Mouse (Mus musculus): ENCODE measurements at regions not wholly inside any gene's neighbourhood (a gene's known extent, or its start where the extent isn't known, plus 50 kb on each side); places are given as distances from the start of the nearest gene placed in this dataset.

DNA sequence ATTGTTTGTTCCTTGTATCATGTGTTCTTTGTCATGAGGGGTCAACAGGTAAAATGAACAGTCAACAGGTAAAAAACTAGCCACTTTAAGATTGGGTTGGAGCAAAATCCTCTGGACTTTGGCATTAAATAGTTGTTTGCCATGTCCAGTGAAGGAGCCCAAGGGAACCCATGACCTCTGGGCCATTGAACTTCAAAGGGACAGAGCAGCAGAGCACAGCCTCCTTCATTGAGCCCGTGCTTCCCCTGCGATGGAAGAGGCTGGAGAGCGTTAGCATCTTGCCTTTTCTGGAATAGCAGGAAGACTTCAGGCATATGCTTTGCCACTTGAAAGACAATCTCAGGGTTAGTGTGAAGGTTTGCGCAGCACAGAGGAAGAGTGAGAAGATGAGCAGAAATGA is 320.4 kb upstream of the Id2 start:
- Histone ChIP-seq H3K27me3 (ENCODE audit: control insufficient read depth, insufficient read depth, low read length) (no peaks in the 10 kb centered on the region), H3K4me3 (ENCODE audit: low read depth, low read length) (no peak overlapping the region), H3K9me3 (ENCODE audit: control insufficient read depth, low read depth, low read length) (no peaks in the 10 kb centered on the region), H3K4me1 (ENCODE audit: control insufficient read depth, insufficient read depth, low read length) (peaks cover 10% of the 10 kb centered on the region; the same call in 1 of the 2 replicates), H3K9ac (replicated peaks; ENCODE audit: low read depth, low read length) (no peak overlapping the region), H3K27ac (ENCODE audit: low read length) (no peak overlapping the region), H3K4me2 (replicated peaks; ENCODE audit: low read depth, low read length) (no peak overlapping the region), H3K36me3 (ENCODE audit: control insufficient read depth, insufficient read depth, low read length) (no peaks in the 10 kb centered on the region)
- WGBS = 83% methylated on average over 4 of the region's 4 CpGs
- ATAC-seq (ENCODE audit: insufficient number of reproducible peaks, insufficient read depth, low FRiP score, low read depth) = no peak

DNA sequence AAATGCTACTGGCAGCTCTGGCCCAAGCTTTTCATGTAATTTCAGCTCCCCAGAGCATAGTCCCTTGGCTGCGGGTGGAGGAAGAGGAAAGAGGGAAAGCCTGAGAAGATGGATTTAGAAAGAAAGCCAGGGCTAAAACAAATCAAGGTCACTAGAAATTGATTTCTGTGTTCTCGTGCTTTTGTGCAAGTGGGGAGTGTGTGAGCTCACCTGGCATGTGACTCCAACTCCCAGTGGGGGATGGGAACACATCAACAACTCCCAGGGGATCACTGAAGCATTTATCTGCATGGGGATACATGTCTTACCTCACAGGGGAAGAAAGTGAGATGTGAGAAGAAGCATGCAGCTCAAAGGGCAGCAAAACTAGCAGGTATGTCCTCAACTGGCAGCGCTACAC is 319.6 kb upstream of the Id2 start:
- ATAC-seq (ENCODE audit: insufficient number of reproducible peaks, insufficient read depth, low FRiP score, low read depth) = no peak
- Histone ChIP-seq H3K4me2 (replicated peaks; ENCODE audit: low read depth, low read length) (no peak overlapping the region), H3K4me1 (ENCODE audit: control insufficient read depth, insufficient read depth, low read length) (peaks cover 10% of the 10 kb centered on the region; the same call in 1 of the 2 replicates), H3K4me3 (ENCODE audit: low read depth, low read length) (no peak overlapping the region), H3K9ac (replicated peaks; ENCODE audit: low read depth, low read length) (no peak overlapping the region), H3K27ac (ENCODE audit: low read length) (no peak overlapping the region), H3K9me3 (ENCODE audit: control insufficient read depth, low read depth, low read length) (no peaks in the 10 kb centered on the region), H3K27me3 (ENCODE audit: control insufficient read depth, insufficient read depth, low read length) (no peaks in the 10 kb centered on the region), H3K36me3 (ENCODE audit: control insufficient read depth, insufficient read depth, low read length) (no peaks in the 10 kb centered on the region)
- WGBS = 49% methylated on average over 3 of the region's 3 CpGs

DNA sequence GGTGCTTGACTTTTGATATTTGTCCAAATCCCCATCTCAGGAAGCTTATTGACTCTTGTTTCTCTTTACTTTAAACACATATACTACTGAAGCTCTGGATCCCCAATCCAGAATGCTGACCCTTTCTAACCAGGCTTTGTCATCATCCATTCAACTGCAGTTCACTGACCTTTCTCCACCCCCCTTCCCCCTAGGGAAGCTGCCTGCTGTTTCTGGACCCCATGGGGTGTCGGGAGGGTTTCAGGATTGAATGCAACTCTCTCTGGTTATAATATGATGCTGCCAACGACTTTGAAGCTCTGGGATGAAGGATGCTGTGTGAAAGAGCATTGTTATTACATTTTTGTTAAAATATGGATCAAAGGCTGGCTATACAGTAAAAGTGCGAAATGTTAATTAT is 318.7 kb upstream of the Id2 start:
- no peak for ATAC-seq (ENCODE audit: insufficient number of reproducible peaks, insufficient read depth, low FRiP score, low read depth)
- 48% methylated on average over 3 of the region's 3 CpGs for WGBS
- H3K9me3 ChIP-seq (ENCODE audit: control insufficient read depth, low read depth, low read length) = no peaks in the 10 kb centered on the region
- H3K4me3 ChIP-seq (ENCODE audit: low read depth, low read length) = no peak overlapping the region
- no peak overlapping the region for H3K27ac ChIP-seq (ENCODE audit: low read length)
- no peak overlapping the region for H3K4me2 ChIP-seq (replicated peaks; ENCODE audit: low read depth, low read length)
- no peaks in the 10 kb centered on the region for H3K27me3 ChIP-seq (ENCODE audit: control insufficient read depth, insufficient read depth, low read length)
- no peaks in the 10 kb centered on the region for H3K36me3 ChIP-seq (ENCODE audit: control insufficient read depth, insufficient read depth, low read length)
- H3K9ac ChIP-seq (replicated peaks; ENCODE audit: low read depth, low read length) = no peak overlapping the region
- H3K4me1 ChIP-seq (ENCODE audit: control insufficient read depth, insufficient read depth, low read length) = peaks cover 10% of the 10 kb centered on the region; the same call in 1 of the 2 replicates

DNA sequence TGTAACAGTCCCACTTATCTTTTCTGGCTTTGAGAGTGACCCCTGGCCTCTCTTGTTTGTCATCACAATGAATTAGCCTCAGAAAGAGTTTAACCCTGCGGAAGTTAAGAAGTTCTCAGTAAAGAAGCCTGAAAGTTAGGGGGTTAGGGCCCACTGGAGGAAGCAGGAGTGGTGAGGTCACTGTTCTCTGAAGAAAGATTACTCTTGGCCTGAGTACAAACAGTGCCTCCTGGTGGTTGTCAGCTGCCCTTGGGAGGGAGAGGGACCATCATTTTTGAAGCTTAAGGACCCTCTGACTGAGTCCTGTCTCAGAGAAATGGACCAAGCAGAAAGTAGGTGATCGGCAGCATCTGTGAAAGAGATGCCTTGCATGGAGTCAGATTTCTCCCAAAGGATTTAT is 318.3 kb upstream of the Id2 start:
- Histone ChIP-seq H3K4me2 (replicated peaks; ENCODE audit: low read depth, low read length) (no peak overlapping the region), H3K27me3 (ENCODE audit: control insufficient read depth, insufficient read depth, low read length) (no peaks in the 10 kb centered on the region), H3K4me3 (ENCODE audit: low read depth, low read length) (no peak overlapping the region), H3K36me3 (ENCODE audit: control insufficient read depth, insufficient read depth, low read length) (no peaks in the 10 kb centered on the region), H3K9me3 (ENCODE audit: control insufficient read depth, low read depth, low read length) (no peaks in the 10 kb centered on the region), H3K9ac (replicated peaks; ENCODE audit: low read depth, low read length) (no peak overlapping the region), H3K27ac (ENCODE audit: low read length) (no peak overlapping the region), H3K4me1 (ENCODE audit: control insufficient read depth, insufficient read depth, low read length) (peaks cover 10% of the 10 kb centered on the region; the same call in 1 of the 2 replicates)
- ATAC-seq (ENCODE audit: insufficient number of reproducible peaks, insufficient read depth, low FRiP score, low read depth) = no peak
- WGBS = 39% methylated on average over 2 of the region's 2 CpGs

DNA sequence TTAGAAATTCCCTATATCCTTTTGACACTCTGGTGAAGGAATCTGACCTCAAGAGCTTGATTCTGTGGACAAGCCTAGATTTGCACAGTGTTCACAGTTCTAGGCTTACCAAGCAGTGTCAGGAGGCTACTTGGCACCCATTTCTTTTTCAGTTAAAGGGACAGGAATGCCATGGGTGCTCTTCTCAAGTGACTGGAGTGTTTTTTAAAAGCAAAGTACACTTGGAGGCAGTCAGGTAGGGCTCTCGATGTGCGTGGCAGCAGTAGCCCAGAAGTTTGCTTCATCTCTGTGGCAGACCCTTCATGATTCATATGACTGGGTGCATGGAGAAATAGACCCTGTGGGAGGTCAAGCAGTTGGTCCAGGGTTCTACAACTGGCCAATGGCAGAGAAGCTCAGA is 310.4 kb upstream of the Id2 start:
- Histone ChIP-seq H3K9me3 (ENCODE audit: control insufficient read depth, low read depth, low read length) (no peaks in the 10 kb centered on the region), H3K27ac (ENCODE audit: low read length) (no peak overlapping the region), H3K4me3 (ENCODE audit: low read depth, low read length) (no peak overlapping the region), H3K36me3 (ENCODE audit: control insufficient read depth, insufficient read depth, low read length) (no peaks in the 10 kb centered on the region), H3K27me3 (ENCODE audit: control insufficient read depth, insufficient read depth, low read length) (no peaks in the 10 kb centered on the region), H3K4me1 (ENCODE audit: control insufficient read depth, insufficient read depth, low read length) (no peaks in the 10 kb centered on the region), H3K4me2 (replicated peaks; ENCODE audit: low read depth, low read length) (no peak overlapping the region), H3K9ac (replicated peaks; ENCODE audit: low read depth, low read length) (no peak overlapping the region)
- no peak for ATAC-seq (ENCODE audit: insufficient number of reproducible peaks, insufficient read depth, low FRiP score, low read depth)
- 96% methylated on average over 2 of the region's 2 CpGs for WGBS

DNA sequence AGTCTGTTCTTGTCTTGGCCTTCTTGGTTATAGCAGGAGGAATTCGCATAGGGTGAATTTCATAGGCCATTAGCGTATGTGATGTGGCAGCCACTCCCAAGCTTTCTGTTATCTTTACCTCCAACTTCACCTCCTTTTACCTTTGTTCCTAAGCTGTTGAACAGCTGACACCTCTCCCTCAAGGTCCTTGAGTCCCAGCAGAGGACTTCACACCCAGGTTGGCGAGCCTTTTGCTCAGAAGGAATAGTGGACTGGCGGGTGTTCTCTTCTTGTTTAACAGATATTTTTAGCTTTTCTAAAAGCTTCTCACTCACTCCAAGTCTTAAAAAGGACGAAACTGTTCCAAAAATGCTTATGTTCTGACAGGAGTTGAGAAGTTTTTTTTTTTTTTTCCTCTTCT is 303.4 kb upstream of the Id2 start:
- 84% methylated on average over 5 of the region's 5 CpGs for WGBS
- Histone ChIP-seq H3K4me3 (ENCODE audit: low read depth, low read length) (no peak overlapping the region), H3K27ac (ENCODE audit: low read length) (no peak overlapping the region), H3K4me1 (ENCODE audit: control insufficient read depth, insufficient read depth, low read length) (no peaks in the 10 kb centered on the region), H3K9me3 (ENCODE audit: control insufficient read depth, low read depth, low read length) (no peaks in the 10 kb centered on the region), H3K4me2 (replicated peaks; ENCODE audit: low read depth, low read length) (no peak overlapping the region), H3K36me3 (ENCODE audit: control insufficient read depth, insufficient read depth, low read length) (no peaks in the 10 kb centered on the region), H3K9ac (replicated peaks; ENCODE audit: low read depth, low read length) (no peak overlapping the region), H3K27me3 (ENCODE audit: control insufficient read depth, insufficient read depth, low read length) (no peaks in the 10 kb centered on the region)
- no peak for ATAC-seq (ENCODE audit: insufficient number of reproducible peaks, insufficient read depth, low FRiP score, low read depth)

DNA sequence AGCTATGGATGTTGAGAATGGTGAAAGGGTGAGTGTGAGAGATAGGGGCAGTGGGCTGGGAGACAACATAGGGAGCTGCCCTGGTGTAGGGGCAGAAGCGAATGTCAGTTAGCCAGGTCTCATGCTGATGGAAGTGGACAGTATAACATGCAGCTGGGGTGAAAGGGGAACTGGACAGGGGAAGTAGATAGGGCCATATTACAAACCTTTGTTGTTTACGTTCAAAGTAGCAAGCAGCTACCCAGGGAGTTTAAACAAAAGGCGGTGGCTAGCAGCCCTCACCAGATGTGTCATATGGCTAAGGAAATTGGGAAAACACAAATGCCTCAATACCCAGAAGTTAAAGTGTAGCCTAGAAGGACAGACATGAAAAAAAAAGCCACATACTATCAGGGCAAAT is 301.8 kb upstream of the Id2 start:
- H3K27me3 ChIP-seq (ENCODE audit: control insufficient read depth, insufficient read depth, low read length) = no peaks in the 10 kb centered on the region
- H3K9ac ChIP-seq (replicated peaks; ENCODE audit: low read depth, low read length) = no peak overlapping the region
- 58% methylated on average over 3 of the region's 3 CpGs for WGBS
- no peak overlapping the region for H3K27ac ChIP-seq (ENCODE audit: low read length)
- H3K9me3 ChIP-seq (ENCODE audit: control insufficient read depth, low read depth, low read length) = no peaks in the 10 kb centered on the region
- ATAC-seq (ENCODE audit: insufficient number of reproducible peaks, insufficient read depth, low FRiP score, low read depth) = no peak
- no peaks in the 10 kb centered on the region for H3K4me1 ChIP-seq (ENCODE audit: control insufficient read depth, insufficient read depth, low read length)
- H3K4me2 ChIP-seq (replicated peaks; ENCODE audit: low read depth, low read length) = no peak overlapping the region
- no peak overlapping the region for H3K4me3 ChIP-seq (ENCODE audit: low read depth, low read length)
- H3K36me3 ChIP-seq (ENCODE audit: control insufficient read depth, insufficient read depth, low read length) = no peaks in the 10 kb centered on the region

DNA sequence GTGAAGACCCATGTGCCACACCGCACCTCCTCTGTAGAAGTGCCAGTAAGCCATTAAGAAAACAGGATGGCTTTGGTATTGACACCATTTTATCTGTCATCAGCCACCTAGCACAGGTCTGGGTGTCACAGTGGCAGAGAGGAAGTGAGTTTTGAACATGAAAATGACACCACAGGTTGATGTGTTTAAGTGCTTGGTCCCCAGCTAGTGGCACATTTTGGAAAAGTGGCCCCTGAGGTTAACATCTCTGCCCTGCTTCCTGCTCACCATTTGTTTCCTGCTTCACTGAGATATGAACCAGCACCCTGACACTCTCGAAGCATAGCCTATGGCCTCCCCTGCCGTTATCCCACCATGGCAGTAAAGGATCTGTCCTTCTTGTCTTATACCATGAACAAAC is 297.4 kb upstream of the Id2 start:
- Histone ChIP-seq H3K4me1 (ENCODE audit: control insufficient read depth, insufficient read depth, low read length) (no peaks in the 10 kb centered on the region), H3K9ac (replicated peaks; ENCODE audit: low read depth, low read length) (no peak overlapping the region), H3K27ac (ENCODE audit: low read length) (no peak overlapping the region), H3K4me3 (ENCODE audit: low read depth, low read length) (no peak overlapping the region), H3K9me3 (ENCODE audit: control insufficient read depth, low read depth, low read length) (no peaks in the 10 kb centered on the region), H3K36me3 (ENCODE audit: control insufficient read depth, insufficient read depth, low read length) (no peaks in the 10 kb centered on the region), H3K27me3 (ENCODE audit: control insufficient read depth, insufficient read depth, low read length) (no peaks in the 10 kb centered on the region), H3K4me2 (replicated peaks; ENCODE audit: low read depth, low read length) (no peak overlapping the region)
- WGBS = 85% methylated on average over 3 of the region's 3 CpGs
- no peak for ATAC-seq (ENCODE audit: insufficient number of reproducible peaks, insufficient read depth, low FRiP score, low read depth)

DNA sequence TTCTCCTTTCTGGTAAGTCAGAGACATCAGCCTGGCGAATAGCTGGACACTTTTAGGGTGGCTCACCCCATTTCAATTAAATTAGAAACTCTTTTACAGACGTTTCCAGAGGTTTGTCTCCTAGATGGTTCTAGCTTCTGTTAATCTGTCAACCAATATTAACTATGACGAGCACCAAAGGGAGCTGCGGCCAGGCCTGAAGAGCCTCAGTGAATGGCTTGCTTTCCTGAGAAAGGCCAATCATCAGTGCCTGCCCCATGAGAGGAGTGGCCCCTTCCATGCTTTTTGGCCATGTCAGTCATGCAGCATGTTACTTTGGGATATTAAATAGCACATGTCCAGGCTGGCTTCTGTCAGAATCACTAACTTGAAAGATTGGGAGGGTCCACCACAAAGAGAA is 296.6 kb upstream of the Id2 start:
- WGBS = 76% methylated on average over 4 of the region's 4 CpGs
- Histone ChIP-seq H3K4me2 (replicated peaks; ENCODE audit: low read depth, low read length) (no peak overlapping the region), H3K4me3 (ENCODE audit: low read depth, low read length) (no peak overlapping the region), H3K27ac (ENCODE audit: low read length) (no peak overlapping the region), H3K36me3 (ENCODE audit: control insufficient read depth, insufficient read depth, low read length) (no peaks in the 10 kb centered on the region), H3K27me3 (ENCODE audit: control insufficient read depth, insufficient read depth, low read length) (no peaks in the 10 kb centered on the region), H3K4me1 (ENCODE audit: control insufficient read depth, insufficient read depth, low read length) (no peaks in the 10 kb centered on the region), H3K9me3 (ENCODE audit: control insufficient read depth, low read depth, low read length) (no peaks in the 10 kb centered on the region), H3K9ac (replicated peaks; ENCODE audit: low read depth, low read length) (no peak overlapping the region)
- ATAC-seq (ENCODE audit: insufficient number of reproducible peaks, insufficient read depth, low FRiP score, low read depth) = no peak
